Mouse (Mus musculus): ENCODE data around the gene Vps13c. TPM values are rescaled to one million over a fixed set of nuclear protein-coding genes. Genes with fewer than 3 reads are reported as not detected.

The Vps13c gene
- polyA plus RNA-seq, 1 experiment from 2014 or later, result 4.2 TPM

DNA sequence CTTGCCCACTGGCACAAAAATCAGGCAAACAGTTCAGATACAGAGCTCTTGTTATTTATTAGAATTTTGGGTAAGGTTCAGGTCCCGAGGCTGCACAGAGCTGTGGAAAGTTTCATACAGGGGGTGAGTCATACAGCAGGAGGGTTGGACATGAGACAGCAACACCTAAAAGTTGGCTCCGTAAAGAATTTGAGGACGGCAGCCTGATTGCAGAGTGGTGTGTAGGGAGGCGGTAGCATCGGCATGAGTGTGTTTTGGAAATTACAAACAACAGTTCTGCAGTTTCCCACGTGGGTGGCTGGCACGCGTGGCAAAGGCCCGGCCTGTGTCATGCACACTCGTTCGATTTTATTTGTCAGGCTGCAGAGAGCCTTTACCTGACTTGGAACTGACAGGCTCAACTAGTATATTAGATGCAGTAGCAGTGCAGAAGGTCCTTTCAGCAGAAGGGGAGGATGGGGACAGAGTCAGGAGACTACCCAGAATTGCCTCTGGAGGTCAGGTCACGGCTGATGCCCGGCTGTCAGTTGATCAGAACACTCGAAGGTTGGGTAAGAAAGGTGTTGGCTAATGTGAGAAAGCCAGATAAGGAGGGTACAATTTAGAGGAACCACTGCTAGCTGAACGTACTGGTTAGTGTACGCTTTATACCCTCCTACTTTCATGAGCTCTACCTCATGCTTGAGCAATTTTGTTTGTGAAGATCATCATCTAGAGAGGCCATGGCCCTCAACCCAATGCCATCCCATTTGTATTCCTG, 29.7 kb downstream of the Vps13c start:
- 80% methylated on average over 16 of the region's 16 CpGs for WGBS
- Histone ChIP-seq H3K4me2 (ENCODE audit: low read depth, low read length) (no peak overlapping the region), H3K36me3 (ENCODE audit: control insufficient read depth, insufficient read depth, low read length) (no peaks in the 10 kb centered on the region), H3K4me3 (ENCODE audit: low read length) (no peak overlapping the region), H3K9ac (ENCODE audit: low read depth, low read length) (no peak overlapping the region), H3K4me1 (ENCODE audit: control insufficient read depth, insufficient read depth, low read length) (no peaks in the 10 kb centered on the region), H3K27ac (ENCODE audit: low read length) (no peak overlapping the region), H3K27me3 (replicated peaks; ENCODE audit: control insufficient read depth, insufficient read depth, low read length) (no peaks in the 10 kb centered on the region), H3K9me3 (ENCODE audit: control insufficient read depth, low read length) (no peaks in the 10 kb centered on the region)
- no peak for ATAC-seq

DNA sequence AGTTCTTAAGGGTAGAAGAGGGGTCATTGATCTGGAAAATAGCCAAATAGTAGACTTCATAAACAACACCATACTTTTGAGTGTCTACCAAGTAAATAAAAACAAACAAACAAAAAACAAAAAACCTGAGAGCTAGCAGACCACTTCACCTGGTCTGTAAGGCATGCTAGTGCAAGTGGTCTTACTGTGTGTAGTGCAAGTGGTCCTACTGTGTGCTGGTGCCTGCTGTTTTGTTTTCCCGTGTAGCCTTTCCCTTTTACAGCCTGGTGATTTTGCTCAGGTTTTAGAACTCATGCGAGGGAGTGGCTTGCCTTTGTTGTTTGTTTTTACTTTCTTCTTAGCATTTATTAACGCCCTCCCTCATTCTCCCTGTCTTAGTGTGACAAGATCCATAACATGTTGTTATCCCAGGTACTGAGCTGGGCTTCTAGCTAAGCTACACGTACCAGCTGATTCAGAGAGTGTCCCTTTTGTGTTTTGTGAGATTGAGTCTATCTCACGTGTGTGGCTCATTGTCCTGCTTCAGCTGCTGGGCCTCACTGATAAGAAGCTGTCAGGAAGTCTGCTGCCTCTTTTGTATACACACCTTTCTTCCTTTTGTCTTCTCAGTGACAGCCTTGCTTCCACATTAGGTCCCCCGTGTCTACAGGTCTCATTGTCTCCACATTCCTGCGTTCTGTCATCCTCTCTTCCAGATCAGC, 34.5 kb downstream of the Vps13c start:
- H3K27ac ChIP-seq (ENCODE audit: low read length), result no peak overlapping the region
- no peaks in the 10 kb centered on the region for H3K9me3 ChIP-seq (ENCODE audit: control insufficient read depth, low read length)
- H3K27me3 ChIP-seq (replicated peaks; ENCODE audit: control insufficient read depth, insufficient read depth, low read length), result no peaks in the 10 kb centered on the region
- no peak overlapping the region for H3K4me2 ChIP-seq (ENCODE audit: low read depth, low read length)
- no peaks in the 10 kb centered on the region for H3K4me1 ChIP-seq (ENCODE audit: control insufficient read depth, insufficient read depth, low read length)
- 74% methylated on average over 7 of the region's 7 CpGs for WGBS
- ATAC-seq, result no peak
- H3K9ac ChIP-seq (ENCODE audit: low read depth, low read length), result no peak overlapping the region
- H3K36me3 ChIP-seq (ENCODE audit: control insufficient read depth, insufficient read depth, low read length), result no peaks in the 10 kb centered on the region
- H3K4me3 ChIP-seq (ENCODE audit: low read length), result no peak overlapping the region

DNA sequence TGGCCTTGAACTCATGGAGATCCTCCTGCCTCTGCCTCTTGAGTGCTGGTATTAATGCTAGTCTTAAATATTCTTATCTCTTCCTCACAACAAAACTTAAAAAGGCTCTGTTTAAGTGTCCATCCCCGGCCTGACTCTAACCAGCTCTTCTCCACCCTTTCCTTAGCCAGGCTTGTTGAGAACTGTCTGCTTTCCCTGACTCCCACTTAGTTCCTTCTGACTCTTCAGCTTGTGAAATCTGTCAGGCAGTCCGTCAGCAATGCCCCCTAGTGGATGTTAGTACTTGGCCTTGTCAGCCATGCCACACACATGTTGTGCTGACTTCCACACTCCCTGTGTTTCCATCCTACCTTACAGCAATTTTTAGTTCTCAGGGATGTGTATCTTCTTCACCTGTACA, 35.1 kb downstream of the Vps13c start:
- 59% methylated on average over 2 of the region's 2 CpGs for WGBS
- Histone ChIP-seq H3K27me3 (replicated peaks; ENCODE audit: control insufficient read depth, insufficient read depth, low read length) (no peaks in the 10 kb centered on the region), H3K4me3 (ENCODE audit: low read length) (no peak overlapping the region), H3K9me3 (ENCODE audit: control insufficient read depth, low read length) (no peaks in the 10 kb centered on the region), H3K27ac (ENCODE audit: low read length) (no peak overlapping the region), H3K9ac (ENCODE audit: low read depth, low read length) (no peak overlapping the region), H3K4me2 (ENCODE audit: low read depth, low read length) (no peak overlapping the region), H3K36me3 (ENCODE audit: control insufficient read depth, insufficient read depth, low read length) (no peaks in the 10 kb centered on the region), H3K4me1 (ENCODE audit: control insufficient read depth, insufficient read depth, low read length) (no peaks in the 10 kb centered on the region)
- ATAC-seq, result no peak

DNA sequence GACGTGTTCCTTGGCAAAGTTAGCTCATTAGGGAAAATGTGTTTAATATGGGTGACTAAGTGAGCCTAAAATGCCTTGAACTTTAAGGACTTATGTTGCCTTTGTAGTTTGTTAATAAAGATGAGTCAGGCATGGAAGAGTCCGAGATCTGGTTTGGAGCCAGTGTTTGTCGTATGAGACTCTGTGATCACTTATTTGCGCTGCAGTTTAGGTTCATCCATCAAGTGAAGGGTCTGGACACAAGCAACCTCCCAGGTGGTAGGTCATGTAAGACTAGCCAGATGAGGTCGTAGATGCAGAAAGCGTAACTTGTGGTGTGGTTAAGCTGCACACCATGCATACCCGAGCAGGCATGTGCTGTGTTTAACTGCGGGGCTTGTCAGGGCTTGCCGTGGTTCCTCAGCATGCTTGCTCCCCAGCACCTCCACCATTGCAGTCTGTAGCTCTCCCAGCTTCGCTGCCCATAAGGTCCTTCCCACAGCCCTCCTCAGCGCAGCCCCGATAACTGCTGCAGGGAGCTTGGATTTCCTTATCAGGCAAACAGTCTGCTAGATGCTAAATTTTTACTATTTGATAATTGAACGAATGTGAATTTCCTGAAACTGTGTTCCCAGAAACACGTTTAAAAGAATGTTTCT, 37.0 kb downstream of the Vps13c start:
- 73% methylated on average over 14 of the region's 14 CpGs for WGBS
- Histone ChIP-seq H3K4me3 (ENCODE audit: low read length) (no peak overlapping the region), H3K9me3 (ENCODE audit: control insufficient read depth, low read length) (no peaks in the 10 kb centered on the region), H3K36me3 (ENCODE audit: control insufficient read depth, insufficient read depth, low read length) (no peaks in the 10 kb centered on the region), H3K9ac (ENCODE audit: low read depth, low read length) (no peak overlapping the region), H3K4me1 (ENCODE audit: control insufficient read depth, insufficient read depth, low read length) (no peaks in the 10 kb centered on the region), H3K27ac (ENCODE audit: low read length) (no peak overlapping the region), H3K4me2 (ENCODE audit: low read depth, low read length) (no peak overlapping the region), H3K27me3 (replicated peaks; ENCODE audit: control insufficient read depth, insufficient read depth, low read length) (no peaks in the 10 kb centered on the region)
- no peak for ATAC-seq

DNA sequence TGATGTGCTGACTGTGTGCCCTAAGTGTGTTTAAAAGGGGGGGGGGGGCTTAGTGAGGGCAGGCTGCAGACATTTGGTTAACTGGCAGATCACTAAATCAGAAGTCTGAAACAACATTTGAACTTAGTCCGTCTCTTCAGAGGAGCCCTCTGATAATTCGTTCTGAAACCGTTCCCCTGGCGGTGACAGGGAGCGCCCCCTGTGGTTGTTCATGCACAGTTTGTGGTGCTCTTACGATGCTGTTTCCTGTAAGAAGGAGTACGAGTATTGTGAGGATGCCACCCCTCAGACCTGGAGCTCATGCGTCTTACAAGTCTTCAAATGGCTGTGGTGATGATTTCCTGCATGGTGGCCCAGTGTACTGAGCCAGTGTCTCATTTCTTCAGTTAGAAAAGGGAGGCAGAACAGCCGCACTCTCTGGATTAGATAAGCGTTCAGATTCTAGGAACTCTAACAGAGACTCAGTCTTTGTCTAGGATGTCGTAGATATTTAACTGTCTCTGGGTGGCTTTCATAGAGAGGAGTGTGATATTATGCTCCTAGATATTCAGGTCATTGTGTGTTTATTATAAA, 38.1 kb downstream of the Vps13c start:
- Histone ChIP-seq H3K9ac (ENCODE audit: low read depth, low read length) (no peak overlapping the region), H3K36me3 (ENCODE audit: control insufficient read depth, insufficient read depth, low read length) (no peaks in the 10 kb centered on the region), H3K4me2 (ENCODE audit: low read depth, low read length) (no peak overlapping the region), H3K27me3 (replicated peaks; ENCODE audit: control insufficient read depth, insufficient read depth, low read length) (no peaks in the 10 kb centered on the region), H3K4me1 (ENCODE audit: control insufficient read depth, insufficient read depth, low read length) (no peaks in the 10 kb centered on the region), H3K4me3 (ENCODE audit: low read length) (no peak overlapping the region), H3K9me3 (ENCODE audit: control insufficient read depth, low read length) (no peaks in the 10 kb centered on the region), H3K27ac (ENCODE audit: low read length) (no peak overlapping the region)
- WGBS, result 91% methylated on average over 11 of the region's 11 CpGs
- no peak for ATAC-seq

DNA sequence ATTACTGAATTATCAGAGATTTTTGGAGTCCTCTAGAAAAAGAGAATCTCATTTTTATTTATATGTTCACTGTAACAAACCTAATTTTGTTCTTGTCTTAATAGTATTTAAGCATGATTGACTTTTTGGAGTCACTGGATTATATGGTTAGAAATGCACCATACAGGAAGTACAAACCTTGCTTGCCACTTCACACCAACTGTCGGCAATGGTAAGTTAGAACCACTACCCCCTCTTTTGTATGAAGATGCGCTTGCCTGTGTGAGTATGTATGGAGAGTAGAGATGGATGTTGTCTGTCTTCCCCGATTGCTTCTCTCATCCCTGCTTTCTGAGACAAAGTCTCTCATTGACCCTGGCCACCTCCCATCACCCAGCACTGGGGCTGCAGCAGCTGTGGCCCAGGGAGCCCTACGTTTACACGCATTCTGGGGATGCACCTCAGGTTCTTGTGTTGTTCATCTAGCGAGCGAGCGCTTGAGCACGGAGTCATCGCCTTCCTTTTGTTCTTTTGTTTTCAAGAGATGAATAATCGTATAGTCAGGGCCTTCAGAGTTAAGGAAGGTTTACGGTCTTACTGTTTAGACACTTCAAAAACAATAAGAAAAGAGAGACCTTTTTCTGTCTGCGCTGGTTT, 43.3 kb downstream of the Vps13c start:
- Histone ChIP-seq H3K27ac (ENCODE audit: low read length) (no peak overlapping the region), H3K4me3 (ENCODE audit: low read length) (no peak overlapping the region), H3K27me3 (replicated peaks; ENCODE audit: control insufficient read depth, insufficient read depth, low read length) (no peaks in the 10 kb centered on the region), H3K4me1 (ENCODE audit: control insufficient read depth, insufficient read depth, low read length) (no peaks in the 10 kb centered on the region), H3K4me2 (ENCODE audit: low read depth, low read length) (no peak overlapping the region), H3K9me3 (ENCODE audit: control insufficient read depth, low read length) (no peaks in the 10 kb centered on the region), H3K9ac (ENCODE audit: low read depth, low read length) (no peak overlapping the region), H3K36me3 (ENCODE audit: control insufficient read depth, insufficient read depth, low read length) (no peaks in the 10 kb centered on the region)
- no peak for ATAC-seq
- 86% methylated on average over 13 of the region's 13 CpGs for WGBS

DNA sequence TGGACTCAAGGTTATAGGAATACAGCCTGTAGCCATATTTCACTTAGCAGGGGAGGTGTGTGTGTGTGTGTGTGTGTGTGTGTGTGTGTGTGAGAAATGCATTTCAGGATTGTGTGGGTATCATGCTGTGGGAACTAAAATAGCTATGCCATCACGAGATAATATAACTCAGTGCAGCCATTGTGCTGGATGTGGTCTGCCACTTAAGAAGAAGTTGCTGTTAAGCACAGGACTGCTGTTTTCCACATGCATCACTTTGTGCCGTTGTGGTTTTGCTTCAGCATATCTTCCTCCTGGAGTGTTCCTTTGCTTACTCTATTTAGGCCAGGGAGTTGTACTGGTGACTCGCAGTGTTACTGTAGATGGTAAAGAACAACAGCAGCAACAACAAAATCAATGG, 43.9 kb downstream of the Vps13c start:
- H3K9ac ChIP-seq (ENCODE audit: low read depth, low read length), result no peak overlapping the region
- H3K9me3 ChIP-seq (ENCODE audit: control insufficient read depth, low read length), result no peaks in the 10 kb centered on the region
- no peak for ATAC-seq
- H3K27me3 ChIP-seq (replicated peaks; ENCODE audit: control insufficient read depth, insufficient read depth, low read length), result no peaks in the 10 kb centered on the region
- no peak overlapping the region for H3K27ac ChIP-seq (ENCODE audit: low read length)
- 89% methylated on average over 3 of the region's 3 CpGs for WGBS
- H3K4me3 ChIP-seq (ENCODE audit: low read length), result no peak overlapping the region
- no peaks in the 10 kb centered on the region for H3K4me1 ChIP-seq (ENCODE audit: control insufficient read depth, insufficient read depth, low read length)
- H3K36me3 ChIP-seq (ENCODE audit: control insufficient read depth, insufficient read depth, low read length), result no peaks in the 10 kb centered on the region
- H3K4me2 ChIP-seq (ENCODE audit: low read depth, low read length), result no peak overlapping the region

DNA sequence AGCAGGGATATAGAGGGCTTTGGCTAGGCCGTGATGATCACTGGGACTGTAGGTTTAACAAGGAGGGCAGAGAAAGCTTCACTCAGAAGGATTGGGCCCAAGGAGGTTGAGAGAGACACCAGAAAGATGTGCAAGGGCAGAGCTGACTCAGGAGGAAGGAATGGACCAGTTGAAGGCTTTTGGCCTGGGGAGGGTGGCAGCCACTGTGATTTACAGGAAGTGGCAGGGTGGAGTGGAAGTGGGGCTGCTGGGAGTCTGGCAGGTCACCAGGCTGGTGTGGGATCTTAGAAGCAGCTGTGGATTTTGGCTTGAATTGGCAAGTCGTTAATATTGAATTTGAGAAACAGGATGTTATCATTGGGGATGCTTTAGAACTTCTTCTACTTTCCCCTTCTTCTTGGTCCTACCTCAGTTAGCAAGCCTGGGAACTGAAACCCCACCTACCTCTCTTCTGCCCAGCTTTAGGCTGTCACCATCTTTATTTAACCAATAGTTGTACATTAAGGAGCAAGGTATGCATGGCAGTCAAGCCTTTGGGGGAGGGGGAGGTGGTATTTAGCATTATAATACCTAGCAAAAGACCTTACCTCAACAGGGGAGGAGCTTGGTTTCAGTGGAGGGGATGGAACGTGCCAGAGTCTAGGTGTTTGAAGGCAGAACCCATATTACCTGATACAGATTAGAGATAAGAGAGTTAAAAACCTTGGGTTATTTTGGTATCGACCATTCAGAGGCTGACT, 47.0 kb downstream of the Vps13c start:
- Histone ChIP-seq H3K4me1 (ENCODE audit: control insufficient read depth, insufficient read depth, low read length) (no peaks in the 10 kb centered on the region), H3K9ac (ENCODE audit: low read depth, low read length) (no peak overlapping the region), H3K27ac (ENCODE audit: low read length) (no peak overlapping the region), H3K36me3 (ENCODE audit: control insufficient read depth, insufficient read depth, low read length) (no peaks in the 10 kb centered on the region), H3K9me3 (ENCODE audit: control insufficient read depth, low read length) (no peaks in the 10 kb centered on the region), H3K4me3 (ENCODE audit: low read length) (no peak overlapping the region), H3K27me3 (replicated peaks; ENCODE audit: control insufficient read depth, insufficient read depth, low read length) (no peaks in the 10 kb centered on the region), H3K4me2 (ENCODE audit: low read depth, low read length) (no peak overlapping the region)
- ATAC-seq, result no peak
- 80% methylated on average over 4 of the region's 4 CpGs for WGBS
